Mouse (Mus musculus) embryonic fibroblast, embryonic 13.5 days (primary cell): Measurements from ENCODE around the gene Olfr328. TPM values are rescaled to one million over a fixed set of nuclear protein-coding genes. Genes with fewer than 3 reads are reported as not detected.
"Not testable (repeated sequence)": the region's sequence is repeated elsewhere in the genome, so short reads cannot be mapped to it uniquely, and the experiment has no call there.

Source experiments
- H3K27ac ChIP-seq: 2 replicates; pipeline ENCODE4 v1.5.1; 2012; ENCODE audit warnings: low read length, control low read depth, inconsistent platforms; ENCODE audit not compliant: insufficient read depth
- H3K4me1 ChIP-seq: 2 replicates; pipeline ENCODE4 v1.6.1; 2011; ENCODE audit warnings: low read length; ENCODE audit not compliant: control insufficient read depth, insufficient read depth
- H3K4me3 ChIP-seq: 2 replicates; pipeline ENCODE4 v1.5.1; 2011; ENCODE audit warnings: mild to moderate bottlenecking, control low read depth, low read length; ENCODE audit not compliant: insufficient read depth
- CTCF ChIP-seq: IDR thresholded peaks from 2 replicates; pipeline ENCODE4 v1.5.1; 2011; ENCODE audit warnings: mild to moderate bottlenecking, control low read depth, low read length, moderate library complexity, borderline replicate concordance; ENCODE audit not compliant: insufficient read depth
- POLR2A ChIP-seq: IDR thresholded peaks from 2 replicates; pipeline ENCODE4 v1.6.1; 2011; ENCODE audit warnings: low read depth, mild to moderate bottlenecking, control low read depth, low read length, moderate library complexity
- polyA plus RNA-seq: library from polyadenylated mRNA; stranded (reverse); fragments of >200 nt; gene quantifications from 2 replicates; pipeline ENCODE4 v1.2.4, GENCODE M21; 2011; ENCODE audit warnings: low read depth; ENCODE audit not compliant: missing spikeins, insufficient read length

The Olfr328 gene
- polyA plus RNA-seq, 1 experiment = not detected

DNA sequence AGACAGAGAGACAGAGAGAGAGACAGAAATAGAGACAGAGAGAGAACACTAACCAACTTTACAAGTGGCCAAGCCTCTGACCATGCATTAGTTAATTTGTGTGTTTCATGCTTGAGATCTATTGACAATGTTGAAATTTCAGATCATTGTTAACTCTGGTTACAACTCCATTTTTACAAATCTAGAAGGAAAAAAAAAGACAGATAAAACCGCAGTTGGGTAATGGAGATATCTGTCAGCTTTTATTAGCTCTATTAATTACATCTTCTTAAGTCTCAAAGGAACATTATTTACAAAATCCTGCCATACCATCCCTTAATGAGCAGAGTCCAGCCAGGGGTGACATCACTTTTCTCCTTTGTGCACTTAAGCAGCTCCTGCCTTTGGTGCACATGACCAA, 22.0 kb upstream of the Olfr328 start, which contains the start of gene Olfr325:
TSS of gene Olfr325 (plus strand) at position 301 of the 400 bp plus-strand sequence.
- Histone ChIP-seq H3K4me1 (no peaks in the 10 kb centered on the region), H3K4me3 (no peak within 1 kb of the TSS), H3K27ac (no peak within 1 kb of the TSS)
- TF ChIP-seq POLR2A = no peak
- TF ChIP-seq CTCF = no peak

DNA sequence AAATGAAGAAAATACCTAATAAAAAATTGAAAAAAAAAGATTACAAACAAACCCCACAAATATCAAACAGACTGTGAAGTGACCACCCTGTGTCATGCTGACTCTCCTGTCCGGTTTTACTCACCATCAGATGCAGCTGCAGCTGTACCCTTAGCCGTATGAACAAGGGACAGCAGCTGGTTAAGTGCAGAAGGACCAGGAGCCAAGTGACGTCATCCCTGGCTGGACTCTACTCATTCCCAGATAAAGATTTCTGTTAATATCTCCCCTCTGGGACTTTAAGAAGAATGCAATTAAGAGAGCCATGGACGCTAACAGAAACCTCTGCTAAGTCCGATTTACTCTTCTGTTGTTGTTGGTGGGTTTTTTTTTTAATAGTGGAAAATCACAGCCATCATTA, 15.0 kb upstream of the Olfr328 start, which contains the start of gene Olfr224:
TSS of gene Olfr224 (minus strand) at position 149 of the 400 bp plus-strand sequence.
- Histone ChIP-seq H3K4me3 (no peak within 1 kb of the TSS), H3K27ac (no peak within 1 kb of the TSS), H3K4me1 (no peaks in the 10 kb centered on the region)
- TF ChIP-seq CTCF (no peak), POLR2A (no peak)

DNA sequence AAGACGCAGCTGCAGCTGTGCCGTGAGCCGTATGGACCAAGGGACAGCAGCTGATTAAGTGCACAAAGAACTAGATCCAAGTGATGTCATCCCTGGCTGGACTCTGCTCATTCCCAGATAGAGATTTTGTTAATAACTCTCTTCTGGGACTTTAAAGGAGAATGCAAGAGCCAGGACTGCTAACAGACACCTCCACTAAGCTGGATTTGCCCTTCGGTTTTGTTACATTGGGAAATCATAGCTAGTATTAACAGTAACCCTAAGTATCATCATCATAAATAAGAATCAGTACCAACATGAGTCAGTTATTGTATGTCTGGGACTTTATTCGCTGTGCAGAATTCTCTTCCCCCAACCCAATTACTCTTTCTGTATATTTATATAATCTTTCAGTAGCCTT, 9.1 kb downstream of the Olfr328 start, which contains the start of gene Olfr329-ps:
TSS of gene Olfr329-ps (minus strand) at position 101 of the 400 bp plus-strand sequence.
- Histone ChIP-seq H3K4me3 (no peak within 1 kb of the TSS), H3K4me1 (no peaks in the 10 kb centered on the region), H3K27ac (no peak within 1 kb of the TSS)
- TF ChIP-seq POLR2A (no peak), CTCF (no peak)

DNA sequence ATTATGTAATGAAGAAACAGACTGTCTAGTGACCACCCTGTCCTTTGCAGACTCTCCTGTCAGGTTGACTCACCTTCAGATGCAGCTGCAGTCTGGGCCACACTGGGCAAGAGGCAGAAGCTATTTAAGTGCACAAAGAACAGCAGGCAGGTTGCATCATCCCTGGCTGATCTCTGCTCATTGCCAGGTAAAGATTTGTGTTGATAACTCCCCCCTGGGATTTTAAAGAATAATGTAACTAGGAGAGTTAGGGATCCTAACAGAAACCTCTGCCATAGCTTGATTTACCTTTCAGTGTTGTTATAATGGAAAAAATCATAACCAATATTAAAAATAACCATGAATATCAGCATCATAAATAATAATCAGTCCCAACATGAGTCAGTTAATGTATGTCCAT, 20.7 kb downstream of the Olfr328 start, which contains the start of gene Olfr330:
TSS of gene Olfr330 (minus strand) at position 101 of the 400 bp plus-strand sequence.
- H3K27ac ChIP-seq, H3K4me3 ChIP-seq, H3K4me1 ChIP-seq: not testable (repeated sequence)

DNA sequence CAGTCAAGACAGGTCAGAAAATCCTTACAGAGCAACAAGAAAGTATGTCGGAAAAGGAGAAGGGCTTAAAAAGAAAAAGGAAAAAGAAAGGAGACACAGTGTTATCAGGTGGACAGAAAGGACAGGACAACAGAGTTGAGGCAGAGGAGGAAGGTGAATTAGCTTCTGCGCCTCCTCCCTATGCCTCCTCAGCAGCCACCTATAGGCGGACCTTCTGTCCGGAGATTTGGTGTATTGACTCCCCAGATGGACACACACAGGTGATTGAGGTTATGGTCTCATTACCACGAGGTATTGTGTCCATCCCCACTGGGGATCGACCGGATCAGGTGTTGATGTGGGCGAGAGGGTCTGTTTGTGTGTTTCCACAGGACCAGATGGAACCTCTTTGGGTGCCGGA, 35.7 kb downstream of the Olfr328 start:
- not testable (repeated sequence) for H3K27ac ChIP-seq, H3K4me1 ChIP-seq, H3K4me3 ChIP-seq

DNA sequence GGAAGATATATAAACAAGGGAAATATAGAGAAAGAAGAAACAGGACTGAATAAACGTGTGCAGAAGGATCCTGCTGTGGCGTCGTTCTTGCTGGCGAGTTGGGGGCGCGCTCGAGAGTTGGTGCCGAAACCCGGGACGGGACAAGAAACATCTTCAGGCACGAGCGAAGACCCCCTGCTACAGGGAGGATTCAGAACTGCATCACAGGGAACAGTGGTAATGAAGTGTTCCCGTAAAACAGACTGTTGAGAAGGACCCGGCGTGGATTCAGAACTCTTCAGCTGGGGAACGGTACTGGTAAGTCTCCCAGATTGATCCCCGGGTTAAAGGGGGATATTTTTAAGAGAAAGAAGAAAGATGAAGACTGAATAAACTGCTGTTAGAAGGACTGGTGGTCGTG, 36.5 kb downstream of the Olfr328 start:
- H3K4me3 ChIP-seq, H3K4me1 ChIP-seq, H3K27ac ChIP-seq: not testable (repeated sequence)

DNA sequence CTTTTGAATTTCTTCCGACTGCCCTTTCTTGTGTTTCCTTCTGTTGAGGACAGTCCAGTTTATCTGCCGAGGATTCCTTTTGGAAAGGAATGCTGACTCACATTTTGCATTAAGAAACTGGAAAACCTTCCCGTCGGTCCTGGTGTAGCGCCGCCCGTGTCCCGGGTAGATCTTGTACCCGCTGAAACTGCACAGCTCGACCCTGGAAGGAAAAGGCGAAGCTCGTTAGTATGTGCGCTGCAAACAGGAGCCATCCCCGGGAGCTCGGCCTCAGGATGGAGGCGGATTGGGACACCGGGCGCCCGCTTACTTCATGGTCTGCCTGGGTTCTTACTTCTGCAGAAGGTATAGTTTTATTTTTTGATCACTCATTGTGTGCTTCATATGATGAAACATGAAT, 46.4 kb downstream of the Olfr328 start:
- H3K4me1 ChIP-seq, H3K27ac ChIP-seq, H3K4me3 ChIP-seq: not testable (repeated sequence)

DNA sequence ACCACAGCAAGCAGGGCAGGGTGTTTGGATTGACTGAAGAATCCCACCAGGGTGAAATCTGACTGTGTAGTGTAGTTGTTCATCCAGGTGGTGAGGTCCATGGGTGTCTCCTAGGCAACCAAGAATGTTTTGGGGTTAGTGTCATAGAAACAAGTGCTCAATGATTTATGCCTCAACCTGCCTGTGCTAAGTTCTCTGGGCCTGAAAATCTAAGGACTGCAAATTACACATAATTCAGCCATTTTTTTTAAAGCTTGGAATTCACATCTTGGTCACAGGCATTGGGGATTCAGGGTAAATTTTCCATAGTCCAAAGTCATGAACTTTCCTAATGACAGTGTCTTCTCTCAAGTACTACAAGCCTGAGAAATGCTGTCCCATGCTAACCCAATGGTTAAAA, 53.0 kb downstream of the Olfr328 start, which contains the start of gene Olfr331:
TSS of gene Olfr331 (minus strand) at position 101 of the 400 bp plus-strand sequence.
- H3K4me1 ChIP-seq, H3K4me3 ChIP-seq, H3K27ac ChIP-seq: not testable (repeated sequence)

Other genes starting within 250 kb of the Olfr328 start
- 10.3 and 11.6 TPM in 2 replicates for gene Zfp692, start 248.6 kb downstream of the Olfr328 start, polyA plus RNA-seq
- gene Zfp672, start 225.3 kb downstream of the Olfr328 start, polyA plus RNA-seq = 22.1 and 23.2 TPM in 2 replicates
- 21.5 and 25.1 TPM in 2 replicates for gene Sh3bp5l, start 224.9 kb downstream of the Olfr328 start, polyA plus RNA-seq
- not detected in 2 replicates for gene Lypd8, start 176.6 kb downstream of the Olfr328 start, polyA plus RNA-seq
- gene 1810065E05Rik, start 134.5 kb downstream of the Olfr328 start, polyA plus RNA-seq = not detected in 2 replicates
- gene Gm12253, start 123.1 kb downstream of the Olfr328 start, polyA plus RNA-seq = not detected in 2 replicates
- gene Lypd9, start 102.7 kb downstream of the Olfr328 start, polyA plus RNA-seq = not detected in 2 replicates
- gene Olfr30, start 93.4 kb downstream of the Olfr328 start, polyA plus RNA-seq = not detected in 2 replicates
- not detected in 2 replicates for gene Olfr332, start 63.1 kb downstream of the Olfr328 start, polyA plus RNA-seq
- gene Olfr331, start 53.1 kb downstream of the Olfr328 start, polyA plus RNA-seq = not detected in 2 replicates
- gene Olfr330, start 20.8 kb downstream of the Olfr328 start, polyA plus RNA-seq = not detected in 2 replicates
- not detected in 2 replicates for gene Olfr329-ps, start 9.2 kb downstream of the Olfr328 start, polyA plus RNA-seq
- not detected in 2 replicates for gene Olfr224, start 14.9 kb upstream of the Olfr328 start, polyA plus RNA-seq
- not detected in 2 replicates for gene Olfr325, start 22.1 kb upstream of the Olfr328 start, polyA plus RNA-seq
- gene Olfr324, start 39.5 kb upstream of the Olfr328 start, polyA plus RNA-seq = not detected in 2 replicates
- not detected in 2 replicates for gene 2210407C18Rik, start 60.4 kb upstream of the Olfr328 start, polyA plus RNA-seq
- not detected in 2 replicates for gene Olfr323, start 74.9 kb upstream of the Olfr328 start, polyA plus RNA-seq
- gene Trim58, start 84.8 kb upstream of the Olfr328 start, polyA plus RNA-seq = not detected in 2 replicates
- not detected in 2 replicates for gene Olfr322, start 103.1 kb upstream of the Olfr328 start, polyA plus RNA-seq
- gene Olfr320, start 125.5 kb upstream of the Olfr328 start, polyA plus RNA-seq = not detected in 2 replicates
- not detected in 2 replicates for gene Olfr319, start 143.5 kb upstream of the Olfr328 start, polyA plus RNA-seq
- not detected in 2 replicates for gene Olfr318, start 168.4 kb upstream of the Olfr328 start, polyA plus RNA-seq
- gene Olfr317, start 183.6 kb upstream of the Olfr328 start, polyA plus RNA-seq = not detected in 2 replicates
- gene Olfr316, start 197.1 kb upstream of the Olfr328 start, polyA plus RNA-seq = not detected in 2 replicates
- gene Olfr315, start 217.6 kb upstream of the Olfr328 start, polyA plus RNA-seq = not detected in 2 replicates
- not detected in 2 replicates for gene Olfr314, start 227.3 kb upstream of the Olfr328 start, polyA plus RNA-seq
- gene Fam183b, start 246.3 kb upstream of the Olfr328 start, polyA plus RNA-seq = not detected in 2 replicates